Mouse (Mus musculus) stomach, embryonic 15.5 days (tissue): Measurements from ENCODE around the gene Cbs. TPM values are rescaled to one million over a fixed set of nuclear protein-coding genes. Genes with fewer than 3 reads are reported as not detected.
A peak's percentile ranks its signal among the peaks of the same experiment; 100 is the strongest.

Experiments
- ATAC-seq: fragments of 200-750 bp; cut with Nextera tagmentation; 2 replicates; pipeline ENCODE4 v1.8.0; 2017; ENCODE audit warnings: low read depth, moderate number of reproducible peaks, moderate TSS enrichment; ENCODE audit not compliant: insufficient read depth, low FRiP score
- H3K27ac ChIP-seq: fragments of 300-500 bp; sonication (generic); 2 replicates; pipeline ENCODE4 v1.5.1; 2015; ENCODE audit warnings: mild to moderate bottlenecking, inconsistent platforms
- H3K27me3 ChIP-seq: fragments of 300-500 bp; sonication (generic); replicated peaks from 2 replicates; pipeline ENCODE4 v1.6.1; 2015; ENCODE audit warnings: inconsistent platforms
- H3K36me3 ChIP-seq: fragments of 300-500 bp; sonication (generic); 2 replicates; pipeline ENCODE4 v1.6.1; 2015; ENCODE audit warnings: inconsistent platforms
- H3K4me1 ChIP-seq: fragments of 300-500 bp; sonication (generic); 2 replicates; pipeline ENCODE4 v1.6.1; 2015; ENCODE audit warnings: inconsistent platforms
- H3K4me2 ChIP-seq: fragments of 300-500 bp; sonication (generic); 2 replicates; pipeline ENCODE4 v1.6.1; 2015; ENCODE audit warnings: mild to moderate bottlenecking, inconsistent platforms
- H3K4me3 ChIP-seq: fragments of 300-500 bp; sonication (generic); replicated peaks from 2 replicates; pipeline ENCODE4 v1.5.1; 2015; ENCODE audit warnings: inconsistent platforms
- H3K9ac ChIP-seq: fragments of 300-500 bp; sonication (generic); 2 replicates; pipeline ENCODE4 v1.6.1; 2015; ENCODE audit warnings: inconsistent platforms
- H3K9me3 ChIP-seq: fragments of 300-500 bp; sonication (generic); 2 replicates; pipeline ENCODE4 v1.6.1; 2016; ENCODE audit warnings: inconsistent platforms
- WGBS: fragments of 180-500 bp; shearing (Covaris S2); methylation state at CpG from one replicate; pipeline ENCODE4 v1.1.7; 2015; 5-methylcytosine and 5-hydroxymethylcytosine counted together
- polyA plus RNA-seq: library from polyadenylated mRNA; unstranded; fragments of >200 nt; fragmentation: Nextera tagmentation; extraction: Ambion mirVana; gene quantifications from 2 replicates; pipeline ENCODE4 v1.2.1, GENCODE M21; 2015

The Cbs gene
- polyA plus RNA-seq, 1 experiment from 2014 or later, result 24.5 TPM

DNA sequence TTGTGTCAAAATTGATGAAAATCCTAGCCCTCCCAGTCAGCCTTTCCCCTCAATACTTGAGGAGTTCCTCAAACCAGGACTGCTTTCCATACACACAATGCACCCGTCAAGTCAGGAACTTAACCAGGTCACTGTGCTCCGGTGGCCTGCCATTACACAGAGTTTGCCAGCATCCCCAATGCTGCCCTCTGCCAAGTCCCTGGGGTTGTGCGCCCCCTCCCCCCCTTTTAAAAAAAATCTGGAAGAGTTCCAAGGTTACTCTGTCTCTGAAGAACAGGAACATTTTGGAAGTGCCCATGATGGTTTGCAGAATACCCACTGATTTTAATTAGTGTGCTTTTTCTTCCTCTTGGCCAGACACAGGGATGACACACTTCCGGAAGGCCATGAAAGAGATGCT, 2.6 kb upstream of the Cbs start:
- Histone ChIP-seq H3K4me3 (no peak overlapping the region), H3K27ac (no peak overlapping the region), H3K4me2 (no peak overlapping the region), H3K27me3 (peaks cover 11% of the 10 kb centered on the region; the same call in 1 of the 2 replicates), H3K36me3 (no peaks in the 10 kb centered on the region), H3K9me3 (no peaks in the 10 kb centered on the region), H3K9ac (no peak overlapping the region), H3K4me1 (peaks cover 16% of the 10 kb centered on the region)
- no peak for ATAC-seq
- 58% methylated on average over 4 of the region's 4 CpGs for WGBS

DNA sequence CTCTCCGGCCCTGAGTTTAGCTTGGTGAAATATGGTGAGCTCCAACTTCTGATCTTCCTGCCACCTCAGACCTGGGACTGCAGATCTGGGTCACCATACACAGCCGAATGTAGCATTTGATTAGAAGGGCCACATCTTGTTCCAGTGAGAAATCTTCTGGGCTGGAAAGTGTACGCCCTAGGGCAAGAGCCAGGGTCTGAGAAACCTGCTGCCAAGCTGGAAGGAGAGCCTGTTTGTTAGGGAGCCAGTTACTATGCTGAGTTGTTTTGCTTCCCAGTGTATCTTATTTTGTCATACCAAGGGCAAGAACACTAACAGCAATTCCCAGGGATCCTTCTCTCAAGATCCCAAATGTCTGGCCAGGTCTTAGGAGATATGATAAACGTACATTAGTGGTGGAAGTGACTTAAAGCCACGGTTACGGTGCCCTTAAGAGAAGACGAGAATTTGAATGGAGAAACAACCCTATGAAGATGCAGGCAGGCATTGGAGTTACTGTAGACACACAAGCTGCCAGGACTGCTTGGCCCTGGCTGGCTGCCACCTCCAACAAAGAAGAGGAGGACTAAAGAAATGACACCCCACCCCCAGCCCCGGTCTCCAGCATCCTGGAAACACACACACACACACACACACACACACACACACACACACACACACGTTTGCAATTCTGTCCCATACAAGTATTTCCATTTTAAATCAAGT, 980 bp upstream of the Cbs start:
- Histone ChIP-seq H3K9me3 (no peaks in the 10 kb centered on the region), H3K4me2 (peak overlapping the region; percentile 100; the same call in 1 of the 2 replicates), H3K27me3 (peaks cover 11% of the 10 kb centered on the region; the same call in 1 of the 2 replicates), H3K36me3 (no peaks in the 10 kb centered on the region), H3K4me1 (peaks cover 16% of the 10 kb centered on the region), H3K4me3 (peak overlapping the region; percentile 54; the same call in 1 of the 2 replicates), H3K9ac (no peak overlapping the region), H3K27ac (no peak overlapping the region)
- ATAC-seq, result no peak
- WGBS, result 59% methylated on average over 9 of the region's 9 CpGs

DNA sequence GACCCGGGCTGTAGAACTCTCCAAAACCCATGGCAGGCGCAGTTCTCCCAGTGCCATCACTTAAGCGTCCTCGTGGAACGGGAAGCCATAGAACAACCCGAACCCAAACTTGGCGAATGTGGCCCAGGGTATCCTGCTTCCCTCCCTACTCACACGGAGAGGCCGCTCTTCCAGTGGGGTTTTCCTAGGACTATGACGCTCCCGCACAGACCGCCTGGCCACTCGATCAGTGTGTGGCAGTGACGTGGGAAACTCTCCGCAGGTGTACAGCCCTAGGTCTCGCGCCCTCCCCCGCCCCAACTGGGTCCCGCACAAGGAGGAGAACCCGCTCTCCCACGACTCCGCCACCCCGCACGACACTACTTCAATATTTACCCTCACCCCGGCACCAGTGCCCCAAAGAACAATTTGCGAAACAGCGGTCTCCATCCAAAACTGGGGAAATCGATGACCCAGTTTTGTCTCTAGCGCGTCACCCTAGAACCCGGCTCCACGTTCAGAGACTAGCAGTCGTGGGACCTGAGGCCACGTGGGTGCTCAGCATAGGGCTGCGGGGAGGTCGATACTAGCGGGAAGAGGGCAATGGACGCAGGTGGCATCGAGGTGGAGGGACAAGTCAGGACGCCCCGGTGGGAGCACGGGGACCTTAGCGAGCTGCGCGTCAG, 629 bp downstream of the Cbs start:
- no peaks in the 10 kb centered on the region for H3K9me3 ChIP-seq
- H3K36me3 ChIP-seq, result no peaks in the 10 kb centered on the region
- 5% methylated on average over 45 of the region's 45 CpGs for WGBS
- H3K9ac ChIP-seq, result peak overlapping the region; percentile 41; the same call in 1 of the 2 replicates
- peaks cover 16% of the 10 kb centered on the region for H3K4me1 ChIP-seq
- ATAC-seq, result peak; percentile 40; the same call in 1 of the 2 replicates
- H3K27me3 ChIP-seq, result peaks cover 11% of the 10 kb centered on the region; the same call in 1 of the 2 replicates
- 0 out of 2 replicates have a peak overlapping the region, but pooled peaks have one; percentile 16 for H3K27ac ChIP-seq
- H3K4me2 ChIP-seq, result peak overlapping the region; percentile 100
- peak overlapping the region; percentile 54 for H3K4me3 ChIP-seq

DNA sequence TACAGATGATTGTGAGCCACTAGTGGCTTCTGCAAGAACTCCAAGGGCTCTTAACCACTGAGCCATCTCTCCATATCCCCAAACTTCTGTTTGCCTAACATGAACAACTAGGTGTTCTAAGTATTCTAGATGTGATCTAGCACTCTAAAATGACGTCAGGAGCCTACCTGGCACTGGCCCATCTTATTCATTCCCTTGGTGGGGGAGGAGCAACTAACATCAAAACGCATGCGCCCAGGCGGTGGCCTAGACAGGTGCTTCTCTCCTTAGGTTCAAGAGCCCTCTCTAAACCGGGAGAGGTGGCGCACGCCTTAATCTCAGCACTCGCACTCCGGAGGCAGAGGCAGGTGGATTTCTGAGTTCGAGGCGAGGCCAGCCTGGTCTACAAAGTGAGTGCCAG, 1.3 kb downstream of the Cbs start:
- WGBS, result 54% methylated on average over 11 of the region's 11 CpGs
- peaks cover 11% of the 10 kb centered on the region; the same call in 1 of the 2 replicates for H3K27me3 ChIP-seq
- ATAC-seq, result no peak
- no peak overlapping the region for H3K27ac ChIP-seq
- no peak overlapping the region for H3K9ac ChIP-seq
- no peaks in the 10 kb centered on the region for H3K36me3 ChIP-seq
- no peaks in the 10 kb centered on the region for H3K9me3 ChIP-seq
- peak overlapping the region; percentile 100; the same call in 1 of the 2 replicates for H3K4me2 ChIP-seq
- peak overlapping the region; percentile 54; the same call in 1 of the 2 replicates for H3K4me3 ChIP-seq
- H3K4me1 ChIP-seq, result peaks cover 16% of the 10 kb centered on the region

DNA sequence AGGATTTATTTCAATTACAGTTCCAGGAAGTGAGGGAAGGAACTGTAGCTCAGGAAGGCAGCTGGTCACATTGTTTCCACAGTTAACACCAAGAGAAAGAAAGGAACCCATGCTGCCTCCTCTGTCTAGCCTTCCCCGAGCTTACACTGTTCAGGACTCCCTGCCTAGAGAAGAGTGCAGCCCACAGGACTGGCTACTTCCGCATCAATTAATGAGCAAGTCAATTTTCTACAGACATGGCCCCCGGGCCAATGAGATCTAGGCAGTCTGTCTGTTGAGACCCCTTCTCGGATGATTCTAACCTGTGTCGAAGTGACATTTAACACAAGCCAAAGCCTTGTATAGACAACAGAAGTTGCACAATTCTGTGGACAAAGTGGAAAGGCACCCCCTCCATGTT, 2.1 kb downstream of the Cbs start:
- Histone ChIP-seq H3K27me3 (peaks cover 11% of the 10 kb centered on the region; the same call in 1 of the 2 replicates), H3K4me2 (no peak overlapping the region), H3K36me3 (no peaks in the 10 kb centered on the region), H3K9ac (no peak overlapping the region), H3K4me3 (no peak overlapping the region), H3K4me1 (peaks cover 16% of the 10 kb centered on the region), H3K9me3 (no peaks in the 10 kb centered on the region), H3K27ac (no peak overlapping the region)
- 75% methylated on average over 5 of the region's 5 CpGs for WGBS
- ATAC-seq, result no peak

DNA sequence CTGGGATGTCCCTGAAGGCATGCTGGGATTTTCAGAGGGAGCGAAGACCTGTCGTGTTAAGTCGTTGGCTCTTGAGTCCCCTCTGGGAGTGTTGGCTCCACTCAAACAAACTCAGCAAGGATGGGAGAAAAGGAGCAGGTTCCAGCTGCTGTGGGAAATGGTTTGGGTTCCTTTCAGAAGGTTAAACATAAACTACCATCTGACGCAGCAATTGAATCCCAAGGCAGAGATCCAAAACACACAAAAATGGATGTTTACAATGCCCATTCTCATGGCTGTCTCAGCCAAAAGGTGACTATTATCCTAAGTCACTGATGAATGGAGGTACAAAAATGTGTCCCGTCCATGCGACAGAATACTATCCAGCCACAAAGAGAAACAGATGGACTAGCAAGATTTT, 4.0 kb downstream of the Cbs start:
- peaks cover 11% of the 10 kb centered on the region; the same call in 1 of the 2 replicates for H3K27me3 ChIP-seq
- no peak overlapping the region for H3K9ac ChIP-seq
- ATAC-seq, result no peak
- H3K4me1 ChIP-seq, result peaks cover 15% of the 10 kb centered on the region
- no peaks in the 10 kb centered on the region for H3K36me3 ChIP-seq
- 0 out of 2 replicates have a peak overlapping the region, but pooled peaks have one; percentile 51 for H3K27ac ChIP-seq
- 58% methylated on average over 6 of the region's 6 CpGs for WGBS
- H3K4me3 ChIP-seq, result no peak overlapping the region
- H3K4me2 ChIP-seq, result no peak overlapping the region
- H3K9me3 ChIP-seq, result no peaks in the 10 kb centered on the region

DNA sequence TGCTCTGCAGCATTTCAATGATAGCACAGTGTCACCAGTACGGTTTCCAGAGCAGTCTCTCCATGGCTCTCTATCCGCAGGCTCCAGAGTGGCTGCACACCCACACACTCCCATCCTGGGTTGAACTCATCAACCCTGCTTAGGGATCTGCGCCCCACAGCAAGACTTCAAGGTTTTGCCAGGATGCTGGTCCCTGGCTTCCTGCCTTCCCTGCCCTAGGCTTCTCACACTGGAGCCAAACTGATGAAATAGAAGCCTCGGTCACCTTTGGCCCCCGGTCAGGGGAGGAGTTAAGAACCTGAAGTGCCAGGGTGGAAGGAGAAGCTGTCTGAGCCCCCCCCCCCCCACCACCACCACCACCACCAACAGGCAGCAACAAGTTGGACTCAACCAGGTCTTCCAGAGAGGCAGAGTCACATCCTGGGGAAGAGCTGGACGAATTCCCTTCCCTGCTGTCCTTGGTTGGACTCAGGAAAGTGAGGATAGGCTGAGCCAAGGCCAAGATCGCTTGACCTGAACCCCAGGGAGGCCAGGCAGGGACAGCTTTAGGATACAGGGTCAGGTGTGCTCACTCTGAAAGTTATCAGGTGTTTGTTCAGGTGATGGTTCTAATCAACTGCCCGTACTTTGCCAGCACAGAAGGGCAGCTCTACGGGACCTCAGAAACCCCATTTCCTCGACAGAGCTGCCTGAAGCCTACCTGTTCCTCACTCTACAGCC, 5.8 kb downstream of the Cbs start:
- H3K4me3 ChIP-seq, result 0 out of 2 replicates have a peak overlapping the region, but pooled peaks have one; percentile 1
- no peak overlapping the region for H3K27ac ChIP-seq
- peaks cover 2% of the 10 kb centered on the region for H3K4me1 ChIP-seq
- H3K36me3 ChIP-seq, result no peaks in the 10 kb centered on the region
- H3K27me3 ChIP-seq, result peaks cover 4% of the 10 kb centered on the region; the same call in 1 of the 2 replicates
- no peak for ATAC-seq
- no peak overlapping the region for H3K9ac ChIP-seq
- no peak overlapping the region for H3K4me2 ChIP-seq
- 66% methylated on average over 10 of the region's 10 CpGs for WGBS
- H3K9me3 ChIP-seq, result no peaks in the 10 kb centered on the region

DNA sequence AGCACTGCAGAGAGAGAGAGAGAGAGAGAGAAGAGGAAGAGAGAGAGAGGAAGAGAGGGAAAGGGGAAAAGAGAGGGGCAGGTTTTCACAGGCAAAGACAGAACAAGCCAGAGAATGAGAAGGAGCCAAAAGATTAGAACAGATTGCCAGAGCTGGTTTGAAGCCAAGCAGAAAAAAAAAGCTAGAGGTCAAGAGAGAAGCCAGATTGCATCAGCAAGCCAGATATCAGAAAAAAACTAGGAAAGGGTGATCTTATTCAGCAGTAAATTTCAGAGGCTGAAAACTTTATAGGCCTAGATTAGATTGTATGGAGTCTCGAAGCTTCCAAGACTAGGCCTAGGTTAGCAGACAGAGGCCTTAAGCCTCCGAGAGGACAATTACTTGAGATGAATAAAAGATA, 9.1 kb downstream of the Cbs start:
- ATAC-seq, result no peak
- H3K36me3 ChIP-seq, result no peaks in the 10 kb centered on the region
- H3K27ac ChIP-seq, result no peak overlapping the region
- no peaks in the 10 kb centered on the region for H3K9me3 ChIP-seq
- H3K4me2 ChIP-seq, result no peak overlapping the region
- H3K9ac ChIP-seq, result no peak overlapping the region
- H3K4me3 ChIP-seq, result no peak overlapping the region
- no peaks in the 10 kb centered on the region for H3K27me3 ChIP-seq
- 89% methylated on average over 2 of the region's 2 CpGs for WGBS
- no peaks in the 10 kb centered on the region for H3K4me1 ChIP-seq

DNA sequence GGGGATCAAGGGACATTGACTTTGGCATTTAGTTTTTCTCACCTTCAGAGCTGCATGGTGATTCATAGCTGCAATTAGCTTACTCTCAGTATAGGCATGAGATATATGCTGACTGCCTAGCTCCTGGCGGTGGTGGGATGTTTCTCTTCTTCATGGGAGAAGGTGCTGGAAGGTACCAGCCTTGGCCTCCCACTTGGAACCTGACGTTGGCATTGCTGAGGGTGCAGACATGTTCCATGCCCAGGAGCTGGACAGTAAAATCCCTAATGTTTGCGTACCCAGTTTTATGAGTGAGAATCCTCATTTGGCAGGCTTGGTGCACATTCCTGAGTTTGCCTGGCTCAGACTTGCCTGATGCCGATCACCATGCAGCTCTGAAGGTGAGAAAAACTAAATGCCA, 13.9 kb downstream of the Cbs start:
- WGBS, result 87% methylated on average over 4 of the region's 4 CpGs
- Histone ChIP-seq H3K4me1 (no peaks in the 10 kb centered on the region), H3K36me3 (no peaks in the 10 kb centered on the region), H3K27ac (no peak overlapping the region), H3K9ac (no peak overlapping the region), H3K9me3 (no peaks in the 10 kb centered on the region), H3K4me2 (no peak overlapping the region), H3K4me3 (no peak overlapping the region), H3K27me3 (no peaks in the 10 kb centered on the region)
- ATAC-seq, result no peak

DNA sequence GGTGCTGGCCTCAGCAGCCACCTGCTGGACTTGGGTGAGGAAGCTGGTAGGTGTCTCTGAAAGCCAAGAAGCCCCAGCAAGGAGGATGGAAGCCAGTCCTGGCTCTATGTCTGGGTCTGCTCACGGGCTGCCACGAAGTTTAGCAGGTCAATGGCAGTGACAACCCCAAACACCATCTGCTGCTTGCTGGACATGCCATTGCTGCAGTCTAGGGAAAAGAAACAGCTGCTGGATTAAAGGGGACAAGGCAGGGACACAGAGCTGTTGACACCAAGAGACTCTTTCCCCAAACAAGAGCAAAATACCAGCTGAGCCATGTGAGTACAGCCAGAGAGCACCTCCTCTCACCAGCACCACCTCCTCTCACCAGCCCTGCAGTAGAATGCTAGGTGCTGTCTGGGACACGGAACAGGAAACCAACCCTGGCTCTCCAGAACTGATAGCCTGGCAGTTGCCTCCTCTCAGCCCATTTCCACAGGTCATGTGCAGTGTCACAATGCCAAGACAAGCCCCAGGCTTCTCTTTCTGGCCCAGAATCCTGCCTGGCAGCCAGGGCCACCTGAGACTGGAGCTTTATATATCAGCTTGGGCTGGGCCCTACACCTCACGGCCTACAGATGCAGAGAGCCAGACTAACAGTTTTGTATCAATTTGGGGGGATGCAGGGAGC, 23.8 kb downstream of the Cbs start:
- Histone ChIP-seq H3K9ac (no peak overlapping the region), H3K9me3 (no peaks in the 10 kb centered on the region), H3K36me3 (no peaks in the 10 kb centered on the region), H3K27me3 (no peaks in the 10 kb centered on the region), H3K4me2 (no peak overlapping the region), H3K4me1 (no peaks in the 10 kb centered on the region), H3K27ac (no peak overlapping the region), H3K4me3 (no peak overlapping the region)
- ATAC-seq, result no peak
- 59% methylated on average over 4 of the region's 4 CpGs for WGBS

DNA sequence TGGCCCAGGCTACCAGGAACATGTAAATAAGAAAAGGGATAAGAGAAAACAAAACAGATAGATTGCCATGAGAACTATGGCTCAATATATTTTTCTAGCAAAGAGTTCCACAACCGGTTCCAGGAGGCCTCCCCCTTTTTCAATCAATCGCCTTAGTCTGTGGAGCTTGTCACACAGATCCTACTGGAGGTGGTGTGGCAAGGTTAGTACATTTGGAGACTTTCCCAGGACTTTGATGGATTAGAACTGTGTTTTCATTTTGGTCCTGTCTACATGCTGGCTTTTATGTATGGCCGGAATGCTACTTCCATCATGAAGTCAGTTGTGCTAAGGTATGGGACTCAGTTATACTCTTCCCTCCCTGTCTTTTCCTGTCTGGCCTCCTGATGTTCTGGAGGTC, 27.1 kb downstream of the Cbs start:
- Histone ChIP-seq H3K27me3 (no peaks in the 10 kb centered on the region), H3K4me1 (no peaks in the 10 kb centered on the region), H3K4me2 (no peak overlapping the region), H3K36me3 (peaks cover 11% of the 10 kb centered on the region; the same call in 1 of the 2 replicates), H3K27ac (no peak overlapping the region), H3K4me3 (no peak overlapping the region), H3K9me3 (no peaks in the 10 kb centered on the region), H3K9ac (no peak overlapping the region)
- WGBS, result 82% methylated on average over 3 of the region's 3 CpGs
- no peak for ATAC-seq
